Mouse (Mus musculus) ES-CJ7 (cell line): ENCODE measurements around the gene Imp3.

Experiments used
- DNase-seq: peaks from one replicate; pipeline ENCODE4 v3.0.0; 2011; ENCODE audit warnings: low read depth, low spot score

Gene Imp3

DNA sequence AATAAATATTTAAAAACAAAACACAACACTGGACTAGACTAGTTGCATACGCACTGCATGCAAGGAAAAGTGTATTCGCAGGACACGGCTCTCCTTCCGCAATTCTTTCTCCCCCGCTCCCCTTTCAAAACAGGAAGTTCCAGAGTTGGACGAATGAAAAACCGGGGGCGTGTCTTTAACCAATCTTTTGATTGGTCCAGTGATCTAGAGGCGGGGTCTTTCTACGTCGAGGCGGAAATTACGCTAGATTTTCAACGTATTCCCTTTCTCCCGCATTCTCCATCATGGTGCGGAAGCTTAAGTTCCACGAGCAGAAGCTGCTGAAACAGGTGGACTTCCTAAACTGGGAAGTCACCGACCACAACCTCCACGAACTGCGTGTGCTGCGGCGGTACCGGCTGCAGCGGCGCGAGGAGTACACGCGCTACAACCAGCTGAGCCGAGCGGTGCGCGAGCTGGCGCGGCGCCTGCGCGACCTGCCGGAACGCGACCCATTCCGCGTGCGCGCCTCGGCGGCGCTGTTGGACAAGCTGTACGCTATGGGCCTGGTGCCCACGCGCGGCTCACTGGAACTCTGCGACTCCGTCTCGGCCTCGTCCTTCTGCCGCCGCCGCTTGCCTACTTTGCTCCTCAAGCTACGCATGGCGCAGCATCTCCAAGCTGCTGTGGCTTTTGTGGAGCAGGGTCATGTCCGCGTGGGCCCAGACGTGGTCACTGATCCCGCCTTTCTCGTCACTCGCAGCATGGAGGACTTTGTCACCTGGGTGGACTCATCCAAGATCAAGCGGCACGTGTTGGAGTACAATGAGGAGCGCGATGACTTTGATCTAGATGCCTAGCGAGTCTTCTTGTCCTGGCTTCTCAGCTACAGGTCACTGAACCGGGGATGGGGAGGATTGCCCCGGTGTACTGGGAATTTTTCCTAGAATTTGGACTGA, at the start of gene Imp3:
TSS of gene Imp3 (plus strand) at position 253 of the 938 bp plus-strand sequence.
- DNase-seq, result peak; percentile 97

DNA sequence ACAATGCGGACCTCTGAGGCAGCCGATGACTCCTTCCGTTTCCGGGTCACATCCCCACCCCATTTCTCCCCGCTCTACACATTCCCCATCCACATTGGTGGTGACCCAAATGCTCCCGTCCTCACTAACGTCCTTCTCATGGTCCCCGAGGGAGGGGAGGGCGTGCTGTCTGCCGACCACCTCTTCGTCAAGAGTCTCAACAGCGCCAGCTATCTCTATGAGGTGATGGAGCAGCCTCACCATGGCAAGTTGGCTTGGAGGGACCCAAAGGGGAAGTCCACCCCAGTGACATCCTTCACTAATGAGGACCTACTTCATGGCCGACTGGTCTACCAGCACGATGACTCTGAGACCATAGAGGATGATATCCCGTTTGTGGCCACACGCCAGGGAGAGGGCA, 49.7 kb upstream of the Imp3 start:
- DNase-seq, result no peak

GRCm38 (mm10) chr9:56889817-56890216, 47.5 kb upstream of the Imp3 start:
- DNase-seq, result peak; percentile 93

DNA sequence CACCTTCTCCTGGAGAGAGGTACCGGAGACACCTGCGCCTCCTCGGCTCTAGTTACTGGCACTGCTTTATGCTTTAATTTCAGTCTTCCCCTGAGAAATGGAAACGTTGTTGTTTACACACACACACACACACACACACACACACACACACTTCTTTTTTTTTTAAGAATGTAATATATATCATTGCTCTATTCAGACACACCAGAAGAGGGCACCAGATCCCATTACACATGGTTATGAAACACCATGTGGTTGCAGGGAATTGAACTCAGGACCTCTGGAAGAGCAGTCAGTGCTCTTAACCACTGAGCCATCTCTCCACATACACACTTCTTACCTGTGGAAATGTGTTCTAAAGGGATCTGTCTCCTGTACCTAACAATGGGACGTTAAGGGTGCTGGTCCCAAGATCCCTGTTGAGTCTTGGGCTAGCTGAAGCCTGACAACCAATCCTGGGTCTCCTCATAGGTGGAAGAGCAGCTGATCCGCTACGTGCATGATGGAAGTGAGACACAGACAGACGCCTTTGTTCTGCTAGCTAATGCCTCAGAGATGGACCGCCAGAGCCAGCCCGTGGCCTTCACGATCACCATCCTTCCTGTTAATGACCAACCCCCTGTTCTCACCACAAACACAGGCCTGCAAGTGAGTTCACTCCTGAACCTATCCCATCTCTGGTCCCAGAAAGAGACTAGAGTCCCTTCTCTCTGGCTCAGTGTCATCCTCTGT, 46.6 kb upstream of the Imp3 start:
- DNase-seq, result no peak

GRCm38 (mm10) chr9:56891517-56892011, 45.7 kb upstream of the Imp3 start:
- DNase-seq, result peak; percentile 88

- DNase-seq, result no peak
Observed at GRCm38 (mm10) chr9:56892111-56892510, 45.2 kb upstream of the Imp3 start.

- DNase-seq, result no peak
Observed at GRCm38 (mm10) chr9:56893313-56893712, 44.0 kb upstream of the Imp3 start.

DNA sequence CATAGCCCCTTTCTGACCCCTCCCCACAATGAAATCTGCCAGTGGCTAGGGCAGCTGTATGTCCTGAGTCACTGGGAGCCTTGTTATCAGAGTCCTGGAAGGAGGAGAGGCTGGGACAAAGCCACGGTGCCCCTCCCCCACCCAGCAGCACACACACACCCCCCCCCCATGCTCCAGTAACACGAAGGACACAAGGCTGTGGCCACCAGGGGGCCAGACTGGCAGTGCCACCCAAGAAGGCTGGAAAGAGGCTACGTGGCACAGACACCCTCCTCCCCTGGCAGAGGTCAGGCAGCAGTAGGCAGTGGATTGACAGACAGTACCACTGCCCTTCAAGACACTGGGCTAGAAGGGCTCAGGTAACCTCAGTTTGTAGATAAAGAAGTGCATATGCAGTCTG, 43.3 kb upstream of the Imp3 start:
- peak; percentile 18 for DNase-seq

GRCm38 (mm10) chr9:56896779-56897178, 40.5 kb upstream of the Imp3 start:
- no peak for DNase-seq

DNA sequence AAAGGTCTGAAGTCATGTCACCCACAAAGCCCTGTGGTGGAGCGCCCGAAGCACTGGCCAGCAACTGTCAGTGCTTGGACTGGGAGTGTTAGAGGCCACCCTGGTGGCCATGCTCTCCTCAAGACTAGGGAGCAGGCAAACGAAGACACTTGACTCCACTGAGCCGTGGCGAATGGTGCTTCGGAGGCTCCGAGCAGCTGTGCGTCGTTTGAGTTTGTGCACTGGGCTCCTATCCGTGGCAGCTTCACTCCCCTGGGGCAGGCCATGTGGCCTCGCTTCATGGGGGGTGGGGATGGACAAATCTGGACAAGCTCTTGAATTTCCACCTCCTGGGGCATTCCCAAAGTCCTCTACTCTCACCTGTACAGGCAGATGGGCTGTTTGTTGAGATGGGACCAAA, 37.9 kb upstream of the Imp3 start:
- no peak for DNase-seq

DNA sequence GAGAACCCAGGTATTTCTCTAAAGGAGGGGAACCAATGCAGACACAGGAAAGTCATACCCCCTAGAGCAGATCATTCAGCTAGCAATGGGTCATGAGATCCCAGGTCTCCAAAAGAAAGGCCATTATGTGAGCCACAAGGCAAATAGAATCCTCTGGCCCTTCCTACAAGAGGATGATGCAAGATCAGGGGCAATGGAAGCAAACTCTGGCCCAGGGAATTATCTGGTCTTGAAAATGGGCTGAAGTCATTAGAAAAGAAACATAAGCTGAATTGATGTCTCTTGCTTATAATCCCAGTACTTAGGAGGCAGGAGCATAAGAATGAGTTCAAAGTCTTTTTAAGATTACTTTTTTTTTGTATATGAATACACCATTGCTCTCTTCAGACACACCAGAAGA, 37.2 kb upstream of the Imp3 start:
- DNase-seq, result no peak

DNA sequence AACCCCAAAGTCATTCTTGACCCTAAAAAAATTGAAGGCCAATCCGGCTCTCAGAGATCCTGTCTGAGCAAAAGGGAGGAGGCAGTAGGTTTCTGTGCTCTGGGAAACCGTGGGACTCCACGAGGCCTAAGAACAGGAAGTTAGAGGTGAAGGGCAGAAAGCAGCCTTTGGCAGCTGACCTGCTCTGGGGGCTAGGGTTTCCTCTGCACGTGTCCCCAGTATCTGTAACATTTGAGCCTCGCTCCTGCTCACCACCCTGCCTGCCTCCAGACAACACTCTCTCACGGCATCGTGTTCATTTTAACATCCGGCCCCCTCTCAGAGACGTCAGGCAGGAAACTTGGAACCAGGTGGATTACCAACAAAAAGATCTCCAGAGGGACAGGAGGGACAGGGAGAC, 36.7 kb upstream of the Imp3 start:
- DNase-seq, result no peak

DNA sequence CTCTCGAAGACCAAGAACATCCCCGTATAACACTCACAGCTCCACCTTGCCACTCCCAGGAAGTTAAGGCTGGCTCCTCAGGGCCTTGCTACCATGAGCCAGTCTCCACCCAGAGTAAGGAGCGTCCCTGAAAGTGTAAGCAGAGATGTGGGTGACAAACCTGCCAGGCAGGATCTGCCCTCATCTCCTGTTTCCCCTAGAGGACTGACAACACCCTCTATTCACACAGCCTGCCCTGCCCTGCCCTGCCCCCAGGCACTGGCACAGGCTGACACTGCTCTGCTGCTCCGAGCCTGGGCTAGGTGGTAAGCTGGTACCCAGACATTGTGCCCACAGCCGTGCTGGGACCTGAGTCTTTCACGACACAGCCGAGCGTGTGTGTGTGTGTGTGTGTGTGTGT, 36.1 kb upstream of the Imp3 start:
- DNase-seq, result peak; percentile 31

DNA sequence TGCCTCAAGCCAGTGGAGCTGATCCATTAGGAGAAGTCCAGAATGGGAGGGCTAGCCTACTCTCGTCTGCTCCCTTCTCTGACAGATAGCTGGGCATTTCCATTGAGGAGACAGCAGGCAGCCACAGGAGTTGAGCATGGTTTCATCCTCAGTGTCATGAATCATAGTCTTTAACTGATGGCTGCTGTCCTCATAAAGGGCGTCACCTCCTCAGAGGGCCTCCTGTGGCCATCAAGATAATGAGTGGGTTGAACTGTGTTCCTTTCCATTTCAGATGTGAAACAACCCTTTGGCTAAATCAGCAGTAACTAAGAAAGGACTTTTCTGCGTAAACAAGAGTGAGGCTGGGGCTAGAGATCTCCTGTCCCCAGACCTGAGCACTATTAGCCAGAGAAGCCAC, 33.6 kb upstream of the Imp3 start:
- DNase-seq, result no peak

DNA sequence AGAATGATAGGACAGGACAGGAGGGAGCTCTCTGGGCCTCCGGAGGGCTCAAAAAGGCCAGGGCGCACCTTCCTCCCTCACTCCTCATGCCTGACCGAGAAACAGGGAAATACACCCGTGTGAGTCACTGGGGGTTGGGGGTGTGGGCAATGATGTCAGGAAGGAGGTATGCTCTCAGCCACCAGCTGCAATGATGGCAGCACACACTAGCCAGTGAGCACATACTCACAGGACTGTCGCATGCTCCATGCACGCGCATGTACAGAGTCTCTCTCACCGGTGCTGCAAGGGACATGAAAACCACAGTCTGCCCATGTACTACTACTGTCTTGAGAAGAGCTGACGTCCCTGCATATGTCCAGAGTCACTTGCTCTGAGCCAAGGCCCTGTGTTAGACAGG, 29.7 kb upstream of the Imp3 start:
- DNase-seq, result no peak

- DNase-seq, result peak; percentile 80
Observed at GRCm38 (mm10) chr9:56909991-56910390, 27.3 kb upstream of the Imp3 start.

- no peak for DNase-seq
Observed at GRCm38 (mm10) chr9:56911017-56911416, 26.3 kb upstream of the Imp3 start.

DNA sequence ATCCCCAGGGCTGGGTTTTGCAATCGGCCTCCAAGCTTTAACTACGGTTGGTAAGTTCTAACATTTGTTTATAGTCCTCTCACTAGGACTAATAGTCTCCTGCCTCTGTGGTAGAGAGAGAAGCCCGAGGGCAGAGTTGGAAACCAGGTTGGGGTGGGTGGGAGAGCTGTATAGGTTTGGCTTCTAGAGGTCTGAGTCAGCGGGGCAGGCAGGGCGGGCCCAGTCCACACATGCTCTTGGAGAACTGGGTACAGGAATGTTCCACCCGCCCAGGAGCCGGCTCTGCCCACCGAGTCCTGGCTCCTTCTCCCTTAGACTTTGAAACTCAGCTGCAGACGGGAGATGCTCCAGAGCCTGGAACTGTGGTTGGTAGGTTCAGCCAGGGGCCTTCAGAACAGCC, 23.3 kb upstream of the Imp3 start:
- DNase-seq, result no peak

- DNase-seq, result no peak
Observed at GRCm38 (mm10) chr9:56915116-56915515, 22.2 kb upstream of the Imp3 start.

DNA sequence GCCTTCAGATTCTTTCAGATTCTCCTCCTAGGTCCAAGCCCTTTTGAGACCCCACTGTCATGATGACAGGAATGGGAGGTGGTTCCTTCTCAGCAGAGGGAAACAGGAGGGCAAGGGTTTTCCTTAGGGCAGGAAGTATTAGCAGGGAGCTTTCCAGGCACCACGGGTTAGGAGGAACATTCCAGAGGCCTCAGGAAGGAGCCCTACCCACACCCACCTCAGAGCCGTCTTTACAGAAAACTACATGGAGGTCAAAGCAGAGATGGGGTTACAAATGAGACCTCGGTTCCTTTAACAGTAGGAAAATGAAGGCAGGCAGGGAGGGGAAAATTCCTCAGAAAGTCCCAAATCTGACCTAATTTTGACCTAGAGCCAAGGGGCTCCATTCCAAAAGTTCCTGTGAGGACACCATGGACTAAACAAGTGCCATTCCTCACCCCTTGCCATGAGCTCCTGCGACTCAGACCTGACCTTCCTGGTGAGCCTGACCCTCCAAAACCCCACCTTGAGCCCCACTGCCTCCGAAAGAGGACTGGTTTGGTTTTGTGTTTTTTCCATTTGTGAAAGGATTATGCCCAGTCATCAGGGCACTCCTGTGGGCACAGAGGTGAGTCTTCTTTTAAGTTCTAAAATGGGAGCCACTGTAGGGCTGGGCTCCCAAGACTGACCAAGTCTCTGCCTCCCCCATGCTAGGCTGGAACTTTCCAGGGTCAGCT, 21.4 kb upstream of the Imp3 start:
- DNase-seq, result no peak

GRCm38 (mm10) chr9:56917131-56917530, 20.1 kb upstream of the Imp3 start:
- DNase-seq, result no peak

DNA sequence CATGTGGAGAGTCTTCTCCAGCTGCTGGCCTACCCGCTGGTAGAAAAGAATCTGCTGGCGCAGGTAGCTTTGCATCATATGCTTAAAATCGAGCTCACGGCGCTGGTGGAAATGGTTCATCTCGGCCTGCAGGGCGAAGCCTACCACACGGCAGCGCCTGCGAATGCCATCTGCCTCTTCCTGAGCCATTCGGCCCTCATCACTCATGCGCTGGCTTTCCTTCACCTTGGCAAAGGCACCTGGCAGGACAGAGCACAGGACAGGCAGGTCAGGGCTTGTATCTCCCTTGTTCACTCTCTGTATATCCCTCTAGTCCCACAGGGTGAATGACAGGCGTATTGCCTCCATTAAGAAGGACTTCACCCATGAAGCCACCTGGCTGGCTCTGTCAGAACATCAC, 18.8 kb upstream of the Imp3 start:
- DNase-seq, result no peak
